Mouse (Mus musculus) CD4-positive, CD25-positive, alpha-beta regulatory T cell, adult 2 months (primary cell): ENCODE data around the gene Cpne7.
A peak's percentile ranks its signal among the peaks of the same experiment; 100 is the strongest.
"Not testable (repeated sequence)": the region's sequence is repeated elsewhere in the genome, so short reads cannot be mapped to it uniquely, and the experiment has no call there.

ENCODE experiments used
- DNase-seq: peaks from one replicate; pipeline ENCODE4 v3.0.0-alpha.2; 2012; ENCODE audit warnings: low read depth, low spot score

The Cpne7 gene

DNA sequence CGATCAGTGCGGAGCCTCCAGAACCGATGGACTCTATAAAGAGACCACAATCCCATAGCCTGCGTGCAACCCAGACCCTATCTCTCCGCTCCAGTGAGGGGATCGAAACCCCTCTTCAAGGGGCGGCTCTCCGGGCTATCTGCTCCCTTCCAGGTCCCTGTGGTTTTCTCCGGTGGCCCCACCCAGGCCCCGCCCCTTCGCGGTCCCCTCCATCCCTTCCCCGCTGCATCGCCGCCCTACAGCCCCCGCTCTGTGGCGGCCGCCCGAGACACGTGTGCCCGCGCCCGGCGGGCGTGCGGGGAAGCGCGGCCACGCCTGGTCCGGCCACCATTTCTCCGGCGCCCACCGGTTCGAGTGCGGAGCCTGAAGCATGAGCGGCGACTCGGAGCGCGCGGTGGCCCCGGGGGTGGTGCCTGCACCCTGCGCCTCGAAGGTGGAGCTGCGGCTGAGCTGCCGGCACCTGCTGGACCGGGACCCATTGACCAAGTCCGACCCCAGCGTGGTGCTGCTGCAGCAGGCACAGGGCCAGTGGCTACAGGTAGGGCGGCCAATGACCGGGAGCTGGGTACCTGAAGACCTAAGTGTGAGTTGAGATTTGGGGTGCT lies at the start of gene Cpne7:
Gene Cpne7 (plus strand): TSS at position 248 of the 605 bp plus-strand sequence.
- DNase-seq = peak; percentile 36

DNA sequence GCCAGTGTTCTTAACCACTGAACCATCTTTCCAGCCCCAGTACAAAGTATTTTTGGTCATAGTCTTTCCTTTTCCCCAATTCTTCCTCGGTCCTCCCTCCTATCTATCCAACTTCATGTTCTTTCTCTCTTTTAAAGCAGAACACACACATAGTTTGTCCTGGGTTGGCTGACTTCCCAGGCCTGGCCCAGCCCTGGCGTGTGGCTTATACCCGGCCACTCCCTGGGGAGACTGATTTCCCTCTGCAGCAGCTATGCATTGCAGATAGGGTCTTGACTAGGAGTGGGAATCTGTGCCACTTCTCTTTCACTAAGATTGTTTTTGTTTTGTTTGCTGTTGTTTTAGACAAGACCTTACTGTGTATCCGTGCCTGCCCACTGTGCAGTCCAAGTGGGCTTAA lies 46.0 kb upstream of the Cpne7 start:
- DNase-seq = no peak

DNA sequence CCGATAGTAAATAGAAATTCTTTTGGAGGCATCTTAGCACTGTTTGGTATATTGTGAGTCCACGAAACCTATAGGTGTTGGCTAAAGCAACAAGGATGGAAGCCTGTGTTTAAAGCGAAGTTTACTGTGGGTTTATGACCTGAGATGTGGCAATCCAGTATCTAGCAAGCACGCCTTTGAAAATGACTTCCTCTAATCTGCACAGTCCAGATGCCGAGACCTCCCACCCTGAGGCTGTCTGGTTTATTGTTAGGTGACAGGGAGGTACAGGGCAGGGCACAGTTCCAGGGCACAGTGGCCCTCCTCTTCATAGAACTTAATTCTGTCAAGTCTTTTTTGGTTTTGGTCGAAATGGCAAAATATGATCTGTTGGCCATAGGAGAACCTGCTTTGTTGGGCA lies 40.0 kb upstream of the Cpne7 start:
- no peak for DNase-seq

DNA sequence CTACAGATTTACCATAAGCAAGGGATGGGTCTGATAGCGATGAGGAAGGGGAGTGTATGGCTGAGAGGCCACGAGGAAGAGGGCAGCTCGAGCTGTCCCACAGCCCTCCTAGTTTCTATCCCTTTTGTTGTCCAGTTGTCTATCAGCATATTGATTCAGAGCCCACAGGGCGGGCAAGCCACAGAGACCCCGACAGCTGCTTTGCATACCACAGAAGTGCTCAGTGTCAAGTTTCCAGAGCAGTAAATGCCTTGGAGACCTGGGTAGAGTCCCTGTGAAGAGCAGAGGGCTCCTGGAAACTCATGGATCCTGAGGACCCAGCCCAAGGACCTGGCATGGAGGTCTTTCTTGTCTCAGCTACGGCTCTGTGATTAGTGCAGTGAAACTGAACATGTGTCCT lies 34.2 kb upstream of the Cpne7 start:
- no peak for DNase-seq

DNA sequence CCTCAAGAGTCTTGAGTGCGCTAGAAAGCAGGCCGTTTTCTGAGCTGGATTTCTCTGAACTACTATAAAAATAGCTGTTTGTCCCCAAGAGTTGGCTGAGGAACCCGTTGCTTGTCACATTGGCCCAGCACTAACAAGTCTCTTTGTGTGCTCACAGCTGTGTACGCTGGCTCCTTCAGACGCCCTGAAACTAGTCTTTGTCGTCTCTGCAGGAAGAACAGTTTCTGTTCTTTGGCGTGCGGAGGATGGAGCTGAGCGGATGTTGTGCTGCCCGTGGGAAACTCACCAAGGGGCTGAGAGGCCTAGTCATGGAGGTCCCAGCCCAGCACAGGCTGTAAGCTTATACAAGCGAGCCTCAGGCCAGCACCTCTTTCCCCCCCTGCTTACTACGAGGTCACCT lies 33.6 kb upstream of the Cpne7 start:
- DNase-seq = no peak

DNA sequence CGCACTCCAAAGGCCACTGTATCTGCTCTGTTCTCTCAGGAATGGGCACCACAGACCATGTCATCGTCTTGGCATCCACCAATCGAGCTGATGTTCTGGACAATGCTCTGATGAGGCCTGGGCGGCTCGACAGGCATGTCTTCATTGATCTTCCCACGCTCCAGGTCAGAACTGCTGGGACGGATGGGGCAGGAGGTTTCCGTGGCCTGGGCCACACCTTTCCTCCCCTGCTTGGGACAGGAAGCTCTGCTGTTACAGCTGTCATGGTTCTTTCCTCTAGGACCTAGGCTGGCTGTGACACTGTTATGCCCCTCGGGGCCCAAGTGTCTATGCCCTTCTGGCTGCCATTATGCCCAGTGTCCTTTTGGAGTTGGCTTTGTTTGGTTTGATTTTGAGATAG lies 29.9 kb upstream of the Cpne7 start:
- DNase-seq = no peak

DNA sequence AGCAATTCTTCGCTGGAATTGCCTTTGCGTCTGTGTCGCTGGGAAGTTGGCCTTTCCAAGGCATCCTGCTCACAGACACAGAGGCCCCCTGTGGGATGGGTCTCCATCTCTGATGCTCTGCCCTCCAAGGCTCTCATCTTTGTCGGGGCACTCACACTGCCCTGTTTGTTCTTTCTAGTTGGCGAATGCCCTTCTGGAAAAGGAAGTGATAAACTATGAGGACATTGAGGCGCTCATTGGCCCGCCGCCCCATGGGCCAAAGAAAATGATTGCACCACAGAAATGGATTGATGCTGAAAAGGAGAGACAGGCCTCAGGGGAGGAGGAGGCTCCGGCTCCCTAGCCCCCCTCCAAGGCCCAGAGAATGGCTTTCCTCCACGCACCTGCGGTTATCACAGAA lies 20.0 kb upstream of the Cpne7 start:
- DNase-seq = no peak

DNA sequence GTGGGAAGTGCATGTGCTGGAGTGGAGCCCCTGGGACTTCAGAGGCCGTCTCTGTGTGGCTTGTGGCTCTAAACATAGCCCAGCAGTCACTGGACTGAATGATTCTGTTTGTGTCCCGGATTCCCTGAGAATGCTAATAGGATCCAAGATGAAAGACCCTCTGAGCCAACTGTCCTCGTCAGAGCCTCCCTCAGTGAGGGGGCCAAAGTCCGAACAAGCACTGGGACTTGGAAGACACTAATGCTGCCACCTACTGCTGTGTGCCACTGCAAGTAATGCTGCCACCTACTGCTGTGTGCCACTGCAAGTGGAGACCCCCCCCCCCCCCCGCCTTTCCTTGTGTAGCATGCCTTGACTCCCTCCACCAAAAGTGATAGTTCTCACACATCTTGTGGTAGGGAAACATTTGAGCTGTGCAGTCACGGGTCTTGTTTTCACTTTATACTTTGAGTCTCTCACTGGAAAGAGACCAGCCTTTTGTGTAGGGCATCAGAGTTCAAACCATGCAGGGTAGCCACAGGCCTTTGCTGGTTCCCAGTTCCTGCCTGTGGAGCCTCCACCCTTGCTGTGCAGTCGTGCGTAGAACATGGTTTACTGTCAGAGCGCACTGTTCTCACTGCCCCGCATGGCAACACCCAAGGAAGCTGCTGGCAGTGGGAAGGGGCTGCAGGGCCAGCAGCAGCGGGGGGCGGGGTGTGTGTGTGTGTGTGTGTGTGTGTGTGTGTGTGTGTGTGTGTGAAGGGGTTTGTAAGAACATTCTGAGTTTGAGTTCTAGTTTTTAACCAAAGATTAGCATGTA lies 19.2 kb upstream of the Cpne7 start:
- DNase-seq = no peak

DNA sequence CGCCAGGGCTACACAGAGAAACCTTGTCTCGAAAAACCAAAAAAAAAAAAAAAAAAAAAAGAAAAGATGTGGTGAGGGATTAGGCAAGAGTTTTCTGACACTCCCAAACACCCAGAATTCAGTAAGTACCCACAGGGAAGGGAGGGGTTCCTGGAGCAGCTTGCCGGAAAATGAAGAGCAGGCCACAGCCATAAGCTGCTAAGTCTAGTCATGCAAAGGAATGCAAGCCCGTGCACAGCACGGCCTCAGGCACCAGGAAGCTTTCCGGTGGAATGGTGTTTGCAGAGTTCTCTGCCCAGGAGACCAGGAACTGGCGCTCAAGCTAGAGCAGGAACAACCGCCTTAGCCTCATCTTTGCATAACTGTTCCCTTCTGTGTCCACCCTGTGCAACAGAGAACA lies 16.9 kb upstream of the Cpne7 start:
- no peak for DNase-seq

DNA sequence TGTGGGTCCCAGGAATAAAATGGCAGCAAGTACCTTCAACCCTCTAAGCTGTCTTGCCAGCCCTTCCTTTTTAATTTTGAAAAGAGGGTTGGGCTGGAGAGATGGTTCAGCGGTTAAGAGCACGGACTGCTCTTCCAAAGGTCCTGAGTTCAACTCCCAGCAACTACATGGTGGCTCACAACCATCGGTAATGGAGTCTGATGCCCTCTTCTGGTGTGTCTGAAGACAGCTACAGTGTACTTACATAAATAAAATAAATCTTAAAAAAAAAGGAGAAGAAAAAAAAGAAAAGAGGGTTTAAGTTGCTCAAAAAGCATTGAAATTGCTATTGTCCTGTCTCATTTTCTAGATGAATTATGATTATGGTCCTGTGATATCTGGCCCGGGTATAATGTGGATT lies 15.9 kb upstream of the Cpne7 start:
- no peak for DNase-seq

DNA sequence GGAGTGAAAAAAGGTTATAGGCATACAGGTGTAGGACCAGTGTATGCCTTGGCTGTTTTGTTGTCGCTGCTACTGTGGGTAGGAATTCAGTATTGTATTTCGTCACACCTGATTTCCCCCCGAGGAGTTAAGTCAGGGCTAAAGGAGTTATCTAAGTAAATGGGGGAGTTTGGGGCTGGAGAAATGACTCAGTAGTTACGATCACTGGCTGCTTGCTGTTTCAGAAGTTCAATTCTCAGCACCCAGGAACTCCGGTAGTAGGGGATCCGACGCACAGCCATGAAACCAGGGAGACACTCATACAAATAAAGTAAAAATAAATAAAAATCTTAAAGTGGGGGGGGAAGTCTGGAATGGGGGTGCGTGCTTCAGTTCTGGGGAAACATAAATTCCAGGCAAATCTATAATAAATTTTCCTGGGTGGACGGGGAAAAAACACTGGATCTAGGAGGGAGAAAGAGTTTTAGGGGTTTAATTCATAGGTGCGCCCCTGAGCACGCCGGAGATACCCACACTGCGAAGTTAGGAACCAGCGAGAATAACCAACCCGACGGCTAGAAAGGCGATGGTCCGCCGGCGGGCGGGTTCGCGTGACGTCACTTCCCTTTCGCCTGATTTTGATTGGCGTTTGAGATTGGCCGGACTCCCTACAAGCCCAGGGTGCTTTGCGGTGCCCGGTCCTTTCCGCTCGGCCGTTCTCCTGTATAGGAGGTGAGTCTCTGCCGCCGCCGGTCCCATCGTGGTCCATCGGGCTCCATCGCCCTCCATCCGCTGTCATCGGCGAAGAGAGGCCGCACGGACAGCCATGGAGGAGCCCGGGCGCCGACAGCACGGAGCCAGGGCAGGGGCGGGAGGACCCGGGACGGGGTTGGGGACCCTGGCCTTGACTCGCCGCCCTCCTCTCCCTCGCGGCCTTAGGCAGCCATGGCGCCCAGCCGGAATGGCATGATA lies 15.2 kb upstream of the Cpne7 start, which contains the start of gene Rpl13:
Gene Rpl13 (plus strand): TSS at position 616 of the 951 bp plus-strand sequence.
- peak; percentile 92 for DNase-seq

DNA sequence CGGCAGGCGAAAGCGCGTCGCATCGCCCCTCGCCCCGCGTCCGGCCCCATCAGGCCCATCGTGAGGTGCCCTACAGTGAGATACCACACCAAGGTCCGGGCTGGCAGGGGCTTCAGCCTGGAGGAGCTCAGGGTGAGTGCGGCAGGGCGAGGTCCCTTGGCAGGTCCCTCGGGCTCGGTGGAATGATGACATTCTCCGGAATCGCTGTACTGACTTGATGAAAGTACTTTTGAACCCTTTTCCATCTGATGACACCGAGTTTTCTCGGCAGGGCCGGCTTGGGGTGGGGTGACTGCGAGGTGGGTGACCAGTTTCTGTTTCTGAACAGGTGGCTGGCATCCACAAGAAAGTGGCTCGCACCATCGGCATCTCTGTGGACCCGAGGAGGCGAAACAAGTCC lies 14.3 kb upstream of the Cpne7 start:
- DNase-seq = not testable (repeated sequence)

DNA sequence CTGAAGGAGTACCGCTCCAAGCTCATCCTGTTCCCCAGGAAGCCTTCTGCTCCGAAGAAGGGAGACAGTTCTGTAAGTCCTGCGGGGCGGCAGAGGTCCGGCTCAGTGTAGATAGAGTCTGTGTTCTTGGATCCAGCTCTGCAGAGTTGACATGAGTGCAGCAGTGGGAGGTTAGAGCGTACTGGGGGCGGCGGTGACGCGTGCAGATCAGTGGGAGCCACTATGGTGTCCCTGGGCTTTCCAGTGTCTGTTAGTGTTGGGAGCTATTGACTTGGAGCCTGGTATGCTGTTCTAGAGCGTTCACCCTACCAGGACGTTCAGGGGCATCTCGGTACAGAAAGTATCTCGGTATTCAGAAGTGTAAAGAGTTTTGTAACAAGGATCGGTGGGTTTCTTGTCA lies 13.9 kb upstream of the Cpne7 start:
- DNase-seq = no peak

DNA sequence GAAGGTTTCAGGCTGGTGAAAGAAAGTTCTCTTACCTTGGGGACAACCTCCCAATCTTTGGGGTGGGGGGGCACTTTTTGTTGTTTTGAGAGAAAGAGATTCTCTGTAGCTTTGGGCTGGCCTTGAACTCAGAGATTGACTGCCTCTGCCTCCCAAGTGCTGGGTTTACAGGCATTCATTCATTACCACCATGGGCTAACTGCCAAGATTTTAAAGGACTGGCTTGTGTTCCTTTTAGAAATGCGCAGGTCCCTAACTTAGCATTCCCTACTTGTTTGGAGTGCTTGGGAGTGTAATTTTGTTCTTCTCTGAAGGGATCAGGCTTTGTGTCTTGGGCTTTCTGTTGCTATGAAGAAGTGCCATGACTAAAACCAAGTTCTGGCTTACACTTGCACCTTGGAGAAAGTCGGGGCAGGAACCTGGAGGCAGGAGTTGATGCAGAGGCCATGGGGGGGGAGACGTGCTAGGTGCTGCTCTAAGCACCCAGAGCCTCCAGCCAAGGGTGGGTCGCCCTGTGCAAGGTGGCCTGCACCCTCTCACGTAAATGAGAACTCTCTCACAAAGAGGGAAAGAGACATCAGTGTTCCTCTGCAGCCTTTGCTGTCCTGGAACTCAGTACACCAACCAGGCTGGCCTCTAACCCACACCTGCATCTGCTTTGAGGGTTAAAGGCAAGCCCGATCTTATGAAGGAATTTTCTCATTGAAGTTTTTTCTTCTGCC lies 13.0 kb upstream of the Cpne7 start:
- no peak for DNase-seq

DNA sequence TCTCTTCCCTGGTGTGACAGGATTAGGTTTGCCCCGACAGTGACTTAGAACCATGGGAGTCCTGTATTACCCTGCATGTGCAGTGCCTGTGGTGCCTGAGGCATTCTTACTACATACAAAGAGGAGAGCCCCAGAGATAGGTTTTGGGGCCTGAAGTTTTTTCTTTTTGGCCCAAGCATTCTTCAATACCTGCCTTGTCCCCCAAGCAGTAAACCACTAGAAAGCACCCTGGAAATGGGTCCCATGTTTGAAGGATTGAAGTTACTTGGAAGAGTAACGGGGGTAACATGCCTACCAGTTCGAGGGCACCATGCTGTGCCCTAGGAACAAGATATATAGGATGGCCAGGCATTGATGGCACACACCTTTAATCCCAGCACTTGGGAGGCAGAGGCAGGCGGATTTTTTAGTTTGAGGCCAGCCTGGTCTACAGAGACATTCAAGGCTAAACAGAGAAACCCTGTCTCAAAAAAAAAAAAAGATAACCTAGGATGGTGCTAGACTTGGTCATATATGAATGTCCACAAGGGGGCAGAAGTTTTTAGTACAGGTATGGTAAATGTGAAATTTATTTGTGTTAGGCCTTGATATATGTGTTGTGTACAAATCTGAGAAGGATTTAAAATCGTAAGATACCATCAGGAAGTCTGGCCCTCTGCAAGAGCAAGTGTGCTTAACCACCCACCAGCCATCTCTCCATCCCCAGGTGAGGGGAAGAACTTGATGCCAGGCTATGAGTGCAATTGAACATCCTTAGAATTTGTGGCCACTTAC lies 11.4 kb upstream of the Cpne7 start:
- peak; percentile 81 for DNase-seq

DNA sequence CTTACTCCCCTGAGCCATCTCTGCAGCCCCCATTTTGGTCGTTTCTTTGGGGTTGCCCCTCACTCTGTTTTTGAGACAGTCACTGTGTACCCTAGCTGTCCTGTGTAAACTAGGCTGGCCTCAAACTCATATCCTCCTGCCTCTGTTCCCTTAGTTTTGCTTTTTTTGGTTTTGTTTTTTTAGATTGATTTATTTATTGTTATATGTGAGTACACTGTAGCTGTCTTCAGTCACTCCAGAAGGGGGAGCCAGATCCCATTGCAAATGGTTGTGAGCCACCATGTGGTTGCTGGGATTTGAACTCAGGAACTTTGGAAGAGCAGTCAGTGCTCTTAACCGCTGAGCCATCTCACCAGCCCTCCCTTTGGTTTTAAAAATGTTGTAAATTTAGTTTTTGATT lies 10.6 kb upstream of the Cpne7 start:
- peak; percentile 68 for DNase-seq

DNA sequence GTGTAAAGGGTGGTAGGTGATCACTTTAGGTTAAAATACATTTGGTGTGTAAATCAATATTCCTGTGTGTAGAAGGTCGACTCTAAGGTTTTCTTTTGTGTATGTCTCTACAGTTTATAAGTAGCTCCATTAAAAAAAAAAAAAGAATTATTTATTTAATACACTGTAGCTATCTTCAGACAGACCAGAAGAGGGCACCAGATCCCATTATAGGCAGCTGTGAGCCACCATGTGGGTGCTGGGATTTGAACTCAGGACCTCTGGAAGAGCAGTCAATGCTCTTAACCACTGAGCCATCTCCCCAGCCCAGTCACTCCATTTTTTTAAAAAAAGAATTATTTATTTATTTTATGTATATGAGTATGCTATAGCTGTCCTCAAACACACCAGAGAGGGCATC lies 9.2 kb upstream of the Cpne7 start:
- DNase-seq = peak; percentile 53

DNA sequence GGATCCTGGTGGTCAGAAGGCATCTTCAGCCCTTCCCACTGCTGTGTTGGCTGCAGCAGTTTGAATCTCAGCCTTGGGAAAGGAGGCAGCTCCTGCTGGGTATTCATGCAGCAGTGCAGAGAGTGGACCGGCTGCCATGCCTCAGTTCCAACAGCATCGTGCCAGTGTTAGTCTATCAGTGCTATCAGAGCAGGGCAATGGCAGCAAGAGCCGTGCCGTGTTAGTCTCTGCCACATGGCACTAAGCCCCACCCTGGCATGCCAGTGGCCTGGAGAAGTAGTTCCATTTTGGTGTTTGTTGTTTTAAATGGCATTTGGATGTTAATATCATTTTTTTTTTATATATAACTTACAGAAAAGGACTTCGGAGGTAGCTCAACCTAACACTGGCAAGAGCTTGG lies 8.2 kb upstream of the Cpne7 start:
- no peak for DNase-seq

DNA sequence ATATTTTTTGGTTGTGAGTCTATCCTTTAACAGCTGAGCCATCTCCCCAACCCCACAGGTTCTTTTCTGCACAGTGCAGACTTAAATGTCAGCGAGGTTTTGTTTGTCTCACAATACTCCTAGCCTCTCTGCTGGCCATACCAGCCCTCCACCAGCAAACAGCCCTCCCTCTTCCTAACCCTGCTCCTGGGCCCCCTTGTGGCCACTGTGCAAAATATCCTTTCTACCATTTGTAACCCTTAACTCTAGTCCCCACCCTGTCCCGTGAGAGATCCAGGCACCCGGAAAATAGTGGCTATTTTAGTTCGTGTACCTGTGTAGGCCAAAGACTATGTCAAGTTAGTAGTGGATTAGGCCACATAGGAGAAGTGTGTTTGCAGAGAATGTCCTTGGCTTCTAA lies 6.5 kb upstream of the Cpne7 start:
- peak; percentile 83 for DNase-seq

DNA sequence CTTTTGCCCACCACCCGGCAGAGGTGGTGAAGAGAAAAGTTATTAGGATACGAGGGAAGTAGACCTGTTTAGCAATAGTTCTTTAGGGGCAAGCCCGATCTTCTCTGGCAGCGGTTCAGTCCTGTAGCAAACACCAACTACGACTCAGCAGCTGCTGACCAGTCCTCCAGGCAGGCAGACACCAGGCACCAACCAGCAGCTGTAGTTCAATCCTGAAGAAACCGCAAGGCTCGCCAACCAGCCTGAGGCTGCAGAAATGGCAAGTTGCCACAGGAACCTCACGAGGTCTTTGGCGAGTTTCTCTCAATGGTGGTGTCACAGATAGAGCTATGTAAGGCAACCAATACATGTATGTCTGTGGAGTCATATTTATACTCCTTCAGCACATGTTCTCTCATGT lies 4.3 kb upstream of the Cpne7 start:
- no peak for DNase-seq
